Comparison of ENCODE assay signal across 32 mouse cellular contexts in genomic region chr5:143484955-143485354, GRCm38 (mm10). TPM values are rescaled to one million over a fixed set of nuclear protein-coding genes. Genes with fewer than 3 reads are reported as not detected.
A peak's percentile ranks its signal among the peaks of the same experiment; 100 is the strongest.
DNase-seq lines count a peak whose midpoint lies in the region; ATAC-seq lines count a peak whose summit lies in the region.
"Had no signal": no experiment of that assay in that cellular context is flagged by ENCODE, and none has a peak within 500 bp of the region (broad histone marks: within the 10 kb centered on the region; RNA-seq: fewer than 3 reads in every experiment).

No protein-coding gene starts in this region.

- H3K4me3 ChIP-seq in midbrain, embryonic 16.5 days (ENCODE audit: low read depth, low read length), result no peak overlapping the region
- H3K4me3 ChIP-seq: embryonic facial prominence, embryonic 13.5 days; forebrain, embryonic 10.5 days; heart, embryonic 13.5 days; hindbrain, embryonic 10.5 days; hindbrain, embryonic 15.5 days; kidney, embryonic 15.5 days; layer of hippocampus, adult 2 months; left cerebral cortex, adult 2 months; limb, embryonic 12.5 days; liver, embryonic 15.5 days; neural tube, embryonic 12.5 days; stomach, embryonic 15.5 days had no signal

- H3K4me1 ChIP-seq in midbrain, embryonic 16.5 days (ENCODE audit: control insufficient read depth, insufficient read depth, low read length), result no peaks in the 10 kb centered on the region
- H3K4me1 ChIP-seq: embryonic facial prominence, embryonic 13.5 days; forebrain, embryonic 10.5 days; heart, embryonic 13.5 days; hindbrain, embryonic 10.5 days; hindbrain, embryonic 15.5 days; kidney, embryonic 15.5 days; limb, embryonic 12.5 days; liver, embryonic 15.5 days; neural tube, embryonic 12.5 days; stomach, embryonic 15.5 days had no signal

- H3K27me3 ChIP-seq in midbrain, embryonic 16.5 days (ENCODE audit: control insufficient read depth, insufficient read depth, low read depth, low read length), result no peaks in the 10 kb centered on the region
- H3K27me3 ChIP-seq: embryonic facial prominence, embryonic 13.5 days; heart, embryonic 13.5 days; hindbrain, embryonic 15.5 days; kidney, embryonic 15.5 days; limb, embryonic 12.5 days; liver, embryonic 15.5 days; neural tube, embryonic 12.5 days; Patski; stomach, embryonic 15.5 days had no signal

- no peaks in the 10 kb centered on the region for H3K9me3 ChIP-seq in midbrain, embryonic 16.5 days (replicated peaks; ENCODE audit: control insufficient read depth, low read length, poor library complexity, severe bottlenecking)
- H3K9me3 ChIP-seq: embryonic facial prominence, embryonic 13.5 days; forebrain, embryonic 10.5 days; heart, embryonic 13.5 days; hindbrain, embryonic 10.5 days; hindbrain, embryonic 15.5 days; kidney, embryonic 15.5 days; limb, embryonic 12.5 days; liver, embryonic 15.5 days; neural tube, embryonic 12.5 days; stomach, embryonic 15.5 days had no signal

- H3K4me2 ChIP-seq in midbrain, embryonic 16.5 days (ENCODE audit: low read length), result no peak overlapping the region
- H3K4me2 ChIP-seq: embryonic facial prominence, embryonic 13.5 days; heart, embryonic 13.5 days; hindbrain, embryonic 15.5 days; kidney, embryonic 15.5 days; limb, embryonic 12.5 days; liver, embryonic 15.5 days; lung, embryonic 14.5 days; neural tube, embryonic 12.5 days; stomach, embryonic 15.5 days had no signal

- no peak overlapping the region for H3K9ac ChIP-seq in midbrain, embryonic 16.5 days (ENCODE audit: low read depth, low read length)
- H3K9ac ChIP-seq: embryonic facial prominence, embryonic 13.5 days; heart, embryonic 13.5 days; hindbrain, embryonic 15.5 days; kidney, embryonic 15.5 days; limb, embryonic 12.5 days; liver, embryonic 15.5 days; lung, embryonic 14.5 days; neural tube, embryonic 12.5 days; stomach, embryonic 15.5 days had no signal

- H3K27ac ChIP-seq in midbrain, embryonic 16.5 days (ENCODE audit: low read length), result no peak overlapping the region
- H3K27ac ChIP-seq: embryonic facial prominence, embryonic 13.5 days; forebrain, embryonic 10.5 days; heart, embryonic 13.5 days; hindbrain, embryonic 10.5 days; hindbrain, embryonic 15.5 days; kidney, embryonic 15.5 days; left cerebral cortex, adult 2 months; limb, embryonic 12.5 days; liver, embryonic 15.5 days; neural tube, embryonic 12.5 days; stomach, embryonic 15.5 days had no signal

- WGBS in midbrain, embryonic 16.5 days, result 93% methylated on average over 5 of the region's 5 CpGs

- H3K36me3 ChIP-seq in midbrain, embryonic 16.5 days (ENCODE audit: control insufficient read depth, insufficient read depth, low read length), result peaks cover 29% of the 10 kb centered on the region
- H3K36me3 ChIP-seq: stomach, embryonic 15.5 days had no signal

- peak; percentile 54 for DNase-seq in T-cell, adult 2 months (ENCODE audit: low spot score)
- DNase-seq in induced T-regulatory cell, adult 2 months (ENCODE audit: low read depth), result peak; percentile 35
- peak; percentile 48 for DNase-seq in thymus, postnatal 0 days (ENCODE audit: low spot score)
- peak; percentile 15 for DNase-seq in thymus, postnatal 4 days
- no peak for DNase-seq in cerebellum, adult 18-20 months
- DNase-seq: adrenal gland, adult 2 months; adrenal gland, postnatal 36 days; cerebellum, adult 2 months; cerebellum, postnatal 36 days; heart, postnatal 10 days; kidney, adult 18-20 months; kidney, postnatal 25 days; lung, embryonic 14.5 days; lung, postnatal 14 days; midbrain, embryonic 14.5 days; right cerebral cortex, adult 18-20 months had no signal

- ATAC-seq in midbrain, embryonic 16.5 days, result no peak
- no peak for ATAC-seq in activated CD4-positive, CD25-positive, alpha-beta regulatory T cell, adult 4 months
- ATAC-seq: forebrain, embryonic 16.5 days; Patski had no signal

RNA-seq across cellular contexts. Expression of gene Daglb, which starts 20.6 kb away (rescaled TPM):
- polyA plus RNA-seq in thymus, postnatal 0 days (2015; fragmentation: Nextera tagmentation; extraction: Ambion mirVana), result 4.5 and 4.7 TPM in 2 replicates
- polyA plus RNA-seq in midbrain, embryonic 16.5 days (2015; fragmentation: Nextera tagmentation; extraction: Ambion mirVana), result 21.5 and 22.8 TPM in 2 replicates
- 10 to 100 TPM in 1 of 2 experiments, 1 to 10 TPM in 1; 8.5 to 10.6 TPM for polyA plus RNA-seq in activated CD4-positive, CD25-positive, alpha-beta regulatory T cell, adult 4 months (2017; shearing (Covaris generic))

RNA-seq across cellular contexts. Expression of gene Rac1, which starts 42.9 kb away (rescaled TPM):
- 419 and 434 TPM in 2 replicates for polyA plus RNA-seq in thymus, postnatal 0 days (2015; fragmentation: Nextera tagmentation; extraction: Ambion mirVana)
- 378 and 409 TPM in 2 replicates for polyA plus RNA-seq in midbrain, embryonic 16.5 days (2015; fragmentation: Nextera tagmentation; extraction: Ambion mirVana)
- 10 to 100 TPM; 63.1 to 70.0 TPM for polyA plus RNA-seq in activated CD4-positive, CD25-positive, alpha-beta regulatory T cell, adult 4 months (2017; shearing (Covaris generic))

Comparison
In these comparisons a context has a peak if more than half of its experiments do, and no peak if none do; other contexts are left out.
1. DNase-seq: peak in T-cell, adult 2 months (single experiment), induced T-regulatory cell, adult 2 months (single experiment), thymus, postnatal 0 days (single experiment) and thymus, postnatal 4 days (single experiment); none in cerebellum, adult 18-20 months (0 of 2).